8 mouse cellular contexts compared by ENCODE assay signal in genomic region chrX:75764135-75764793, GRCm38 (mm10).
DNase-seq lines count a peak whose midpoint lies in the region; ATAC-seq and TF ChIP-seq lines count a peak whose summit lies in the region.

No protein-coding gene starts in this region.

- WGBS in bone marrow, adult 2 months = 10% methylated on average over 19 of the region's 19 CpGs
- WGBS in heart, embryonic 10.5 days = 9% methylated on average over 19 of the region's 19 CpGs
- 13% methylated on average over 19 of the region's 19 CpGs for WGBS in limb, embryonic 14.5 days
- WGBS in midbrain, embryonic 15.5 days = 18% methylated on average over 19 of the region's 19 CpGs
- WGBS in stomach, embryonic 16.5 days = 11% methylated on average over 19 of the region's 19 CpGs

- H3K9me3 ChIP-seq in heart, embryonic 10.5 days = no peaks in the 10 kb centered on the region
- no peaks in the 10 kb centered on the region for H3K9me3 ChIP-seq in limb, embryonic 14.5 days (ENCODE audit: control insufficient read depth, low read length)
- no peaks in the 10 kb centered on the region for H3K9me3 ChIP-seq in midbrain, embryonic 15.5 days
- H3K9me3 ChIP-seq in stomach, embryonic 16.5 days (replicated peaks; ENCODE audit: control insufficient read depth, low read length) = no peaks in the 10 kb centered on the region

- H3K27ac ChIP-seq in bone marrow, adult 2 months (ENCODE audit: control insufficient read depth, insufficient read depth, low read depth, low read length, poor library complexity) = no peak overlapping the region
- H3K27ac ChIP-seq in embryonic fibroblast, embryonic 13.5 days (ENCODE audit: insufficient read depth, low read length) = peak overlapping the region; percentile 87
- H3K27ac ChIP-seq in heart, embryonic 10.5 days = peak overlapping the region; percentile 85
- H3K27ac ChIP-seq in limb, embryonic 14.5 days (replicated peaks; ENCODE audit: low read depth, low read length) = peak overlapping the region; percentile 84
- H3K27ac ChIP-seq in midbrain, embryonic 15.5 days = peak overlapping the region; percentile 85
- peak overlapping the region; percentile 93 for H3K27ac ChIP-seq in stomach, embryonic 16.5 days (ENCODE audit: low read length)

- H3K4me2 ChIP-seq in limb, embryonic 14.5 days (replicated peaks; ENCODE audit: low read depth, low read length, severe bottlenecking) = peak overlapping the region; percentile 55
- peak overlapping the region; percentile 50 for H3K4me2 ChIP-seq in midbrain, embryonic 15.5 days
- peak overlapping the region; percentile 55 for H3K4me2 ChIP-seq in stomach, embryonic 16.5 days (ENCODE audit: low read depth, low read length)

- ATAC-seq in limb, embryonic 14.5 days (ENCODE audit: low FRiP score, low read depth) = peak; percentile 94
- peak; percentile 99 for ATAC-seq in midbrain, embryonic 15.5 days (replicated peaks)
- peak; percentile 93; the same call in 1 of the 2 replicates for ATAC-seq in stomach, embryonic 16.5 days (ENCODE audit: insufficient read depth, low FRiP score)

- TF ChIP-seq CTCF in bone marrow, adult 2 months (IDR thresholded peaks at IDR 0.05; ENCODE audit: control insufficient read depth, insufficient read depth, low read length) = no peak
- no peak for TF ChIP-seq CTCF in embryonic fibroblast, embryonic 13.5 days (IDR thresholded peaks at IDR 0.05; ENCODE audit: borderline replicate concordance, insufficient read depth, low read length)

- H3K36me3 ChIP-seq in heart, embryonic 10.5 days = peaks cover 2% of the 10 kb centered on the region; the same call in 1 of the 2 replicates
- H3K36me3 ChIP-seq in limb, embryonic 14.5 days (ENCODE audit: control insufficient read depth, insufficient read depth, low read length) = no peaks in the 10 kb centered on the region
- no peaks in the 10 kb centered on the region for H3K36me3 ChIP-seq in midbrain, embryonic 15.5 days (replicated peaks)
- H3K36me3 ChIP-seq in stomach, embryonic 16.5 days (ENCODE audit: control insufficient read depth, insufficient read depth, low read length) = no peaks in the 10 kb centered on the region

- peak overlapping the region; percentile 61 for H3K9ac ChIP-seq in limb, embryonic 14.5 days (ENCODE audit: low read depth, low read length, severe bottlenecking)
- H3K9ac ChIP-seq in midbrain, embryonic 15.5 days = peak overlapping the region; percentile 51
- peak overlapping the region; percentile 74 for H3K9ac ChIP-seq in stomach, embryonic 16.5 days (ENCODE audit: low read length)

- no peaks in the 10 kb centered on the region for H3K27me3 ChIP-seq in heart, embryonic 10.5 days (ENCODE audit: insufficient read depth, poor library complexity, severe bottlenecking)
- no peaks in the 10 kb centered on the region for H3K27me3 ChIP-seq in limb, embryonic 14.5 days (ENCODE audit: control insufficient read depth, insufficient read depth, low read length)
- no peaks in the 10 kb centered on the region for H3K27me3 ChIP-seq in midbrain, embryonic 15.5 days (replicated peaks)
- H3K27me3 ChIP-seq in stomach, embryonic 16.5 days (ENCODE audit: control insufficient read depth, insufficient read depth, low read length) = no peaks in the 10 kb centered on the region; the same call in 1 of the 2 replicates

- H3K4me1 ChIP-seq in bone marrow, adult 2 months (ENCODE audit: control insufficient read depth, insufficient read depth, low read length) = no peaks in the 10 kb centered on the region; the same call in 1 of the 2 replicates
- H3K4me1 ChIP-seq in embryonic fibroblast, embryonic 13.5 days (ENCODE audit: control insufficient read depth, insufficient read depth, low read length) = no peaks in the 10 kb centered on the region
- no peaks in the 10 kb centered on the region for H3K4me1 ChIP-seq in heart, embryonic 10.5 days
- no peaks in the 10 kb centered on the region for H3K4me1 ChIP-seq in limb, embryonic 14.5 days (ENCODE audit: control insufficient read depth, insufficient read depth, low read length)
- peaks cover 7% of the 10 kb centered on the region; the same call in 1 of the 2 replicates for H3K4me1 ChIP-seq in midbrain, embryonic 15.5 days
- H3K4me1 ChIP-seq in stomach, embryonic 16.5 days (ENCODE audit: control insufficient read depth, insufficient read depth, low read length) = no peaks in the 10 kb centered on the region

- H3K4me3 ChIP-seq in bone marrow, adult 2 months (replicated peaks; ENCODE audit: control insufficient read depth, low read depth, low read length) = peak overlapping the region; percentile 79
- H3K4me3 ChIP-seq in embryonic fibroblast, embryonic 13.5 days (ENCODE audit: insufficient read depth, low read length) = peak overlapping the region; percentile 65
- peak overlapping the region; percentile 63 for H3K4me3 ChIP-seq in heart, embryonic 10.5 days
- peak overlapping the region; percentile 48 for H3K4me3 ChIP-seq in limb, embryonic 14.5 days (replicated peaks; ENCODE audit: low read length)
- peak overlapping the region; percentile 58 for H3K4me3 ChIP-seq in midbrain, embryonic 15.5 days
- H3K4me3 ChIP-seq in stomach, embryonic 16.5 days (replicated peaks; ENCODE audit: low read length) = peak overlapping the region; percentile 57

- TF ChIP-seq POLR2A in bone marrow, adult 2 months (IDR thresholded peaks at IDR 0.05; ENCODE audit: borderline replicate concordance, control insufficient read depth, low read depth, low read length) = no peak
- peak; percentile 87 for TF ChIP-seq POLR2A in embryonic fibroblast, embryonic 13.5 days (IDR thresholded peaks at IDR 0.05; ENCODE audit: low read depth, low read length)
- TF ChIP-seq POLR2A in limb, embryonic 14.5 days (IDR thresholded peaks at IDR 0.05; ENCODE audit: borderline replicate concordance, extremely low read depth, insufficient read depth, insufficient read length) = 0 out of 2 replicates have a peak, but pooled peaks have one; percentile 17

- peak; percentile 27 for DNase-seq in CD4-positive helper T cell, adult 2 months (ENCODE audit: low read depth, low spot score)
- DNase-seq in heart, embryonic 10.5 days (ENCODE audit: low spot score) = peak; percentile 78
- peak; percentile 64 for DNase-seq in kidney, adult 9 months
- DNase-seq in limb, embryonic 14.5 days (ENCODE audit: low spot score) = peak; percentile 63

Comparison
In these comparisons a context has a peak if more than half of its experiments do, and no peak if none do; other contexts are left out.
1. DNase-seq: peak in every context shown above with its lines; median percentile 78 in heart, embryonic 10.5 days; 64 in kidney, adult 9 months; 63 in limb, embryonic 14.5 days; 27 in CD4-positive helper T cell, adult 2 months.